Mouse (Mus musculus) hindbrain, postnatal 0 days (tissue): Measurements from ENCODE around the gene Bmpr2. TPM values are rescaled to one million over a fixed set of nuclear protein-coding genes. Genes with fewer than 3 reads are reported as not detected.

Experiments
- ATAC-seq: fragments of 200-750 bp; cut with Nextera tagmentation; 2 replicates; pipeline ENCODE4 v1.8.0; 2017; ENCODE audit warnings: mild to moderate bottlenecking, moderate TSS enrichment, moderate library complexity
- DNase-seq: peaks from one replicate; pipeline ENCODE4 v3.0.0-alpha.2; 2015; ENCODE audit warnings: low spot score
- H3K27ac ChIP-seq: fragments of 300-500 bp; sonication (generic); 2 replicates; pipeline ENCODE4 v1.5.1; 2014; ENCODE audit warnings: mild to moderate bottlenecking
- H3K27me3 ChIP-seq: fragments of 300-500 bp; sonication (generic); 2 replicates; pipeline ENCODE4 v1.6.1; 2014; ENCODE audit warnings: low read length, mixed read lengths; ENCODE audit not compliant: insufficient read depth
- H3K36me3 ChIP-seq: fragments of 300-500 bp; sonication (generic); 2 replicates; pipeline ENCODE4 v1.6.1; 2014; ENCODE audit warnings: low read length, mixed read lengths; ENCODE audit not compliant: insufficient read depth
- H3K4me1 ChIP-seq: fragments of 300-500 bp; sonication (generic); 2 replicates; pipeline ENCODE4 v1.6.1; 2014; ENCODE audit warnings: antibody characterized with exemption, low read length, mixed read lengths; ENCODE audit not compliant: insufficient read depth
- H3K4me2 ChIP-seq: fragments of 300-500 bp; sonication (generic); 2 replicates; pipeline ENCODE4 v1.6.1; 2014; ENCODE audit warnings: low read depth, mild to moderate bottlenecking, low read length, moderate library complexity, mixed read lengths
- H3K4me3 ChIP-seq: fragments of 300-500 bp; sonication (generic); 2 replicates; pipeline ENCODE4 v1.5.1; 2014; ENCODE audit warnings: low read length
- H3K9ac ChIP-seq: fragments of 300-500 bp; sonication (generic); replicated peaks from 2 replicates; pipeline ENCODE4 v1.6.1; 2014; ENCODE audit warnings: mild to moderate bottlenecking, low read length, moderate library complexity, mixed read lengths
- H3K9me3 ChIP-seq: fragments of 300-500 bp; sonication (generic); 2 replicates; pipeline ENCODE4 v1.6.1; 2016; ENCODE audit warnings: low read length, mixed read lengths
- CTCF ChIP-seq: IDR thresholded peaks from 2 replicates; pipeline ENCODE4 v1.5.1; 2016; ENCODE audit warnings: antibody characterized with exemption, control low read depth, low read depth
- WGBS: fragments of 180-500 bp; shearing (Covaris S2); extraction: QIAGEN DNeasy Blood & Tissue Kit; methylation state at CpG from one replicate; pipeline ENCODE4 v1.1.7; 2014; 5-methylcytosine and 5-hydroxymethylcytosine counted together
- polyA plus RNA-seq: library from polyadenylated mRNA; unstranded; fragments of >200 nt; fragmentation: Nextera tagmentation; extraction: Ambion mirVana; gene quantifications from 2 replicates; pipeline ENCODE4 v1.2.1, GENCODE M21; 2015
- total RNA-seq: library from RNA; depleted of rRNA; stranded (reverse); fragments of >200 nt; gene quantifications from 2 replicates; pipeline ENCODE4 v1.2.3, GENCODE M21; 2014

The Bmpr2 gene
- total and polyA plus RNA-seq, 2 experiments from 2014 or later = 9.2 to 59.8 TPM

GRCm38 (mm10) chr1:59904630-59905295 lies 141.6 kb downstream of the Bmpr2 start:
- ATAC-seq = no peak
- H3K36me3 ChIP-seq = no peaks in the 10 kb centered on the region
- no peak for TF ChIP-seq CTCF
- H3K4me2 ChIP-seq = no peak overlapping the region
- no peak for DNase-seq
- H3K27ac ChIP-seq = no peak overlapping the region
- H3K27me3 ChIP-seq = no peaks in the 10 kb centered on the region
- no peak overlapping the region for H3K4me3 ChIP-seq
- H3K9ac ChIP-seq = no peak overlapping the region
- WGBS = 97% methylated on average over 6 of the region's 6 CpGs
- H3K4me1 ChIP-seq = no peaks in the 10 kb centered on the region
- H3K9me3 ChIP-seq = no peaks in the 10 kb centered on the region

GRCm38 (mm10) chr1:59905916-59906315 lies 142.7 kb downstream of the Bmpr2 start:
- Histone ChIP-seq H3K36me3 (no peaks in the 10 kb centered on the region), H3K4me3 (no peak overlapping the region), H3K9me3 (no peaks in the 10 kb centered on the region), H3K27me3 (no peaks in the 10 kb centered on the region), H3K4me2 (no peak overlapping the region), H3K4me1 (no peaks in the 10 kb centered on the region), H3K9ac (no peak overlapping the region), H3K27ac (no peak overlapping the region)
- ATAC-seq (no peak), DNase-seq (no peak)
- WGBS = 71% methylated on average over 2 of the region's 2 CpGs
- no peak for TF ChIP-seq CTCF

DNA sequence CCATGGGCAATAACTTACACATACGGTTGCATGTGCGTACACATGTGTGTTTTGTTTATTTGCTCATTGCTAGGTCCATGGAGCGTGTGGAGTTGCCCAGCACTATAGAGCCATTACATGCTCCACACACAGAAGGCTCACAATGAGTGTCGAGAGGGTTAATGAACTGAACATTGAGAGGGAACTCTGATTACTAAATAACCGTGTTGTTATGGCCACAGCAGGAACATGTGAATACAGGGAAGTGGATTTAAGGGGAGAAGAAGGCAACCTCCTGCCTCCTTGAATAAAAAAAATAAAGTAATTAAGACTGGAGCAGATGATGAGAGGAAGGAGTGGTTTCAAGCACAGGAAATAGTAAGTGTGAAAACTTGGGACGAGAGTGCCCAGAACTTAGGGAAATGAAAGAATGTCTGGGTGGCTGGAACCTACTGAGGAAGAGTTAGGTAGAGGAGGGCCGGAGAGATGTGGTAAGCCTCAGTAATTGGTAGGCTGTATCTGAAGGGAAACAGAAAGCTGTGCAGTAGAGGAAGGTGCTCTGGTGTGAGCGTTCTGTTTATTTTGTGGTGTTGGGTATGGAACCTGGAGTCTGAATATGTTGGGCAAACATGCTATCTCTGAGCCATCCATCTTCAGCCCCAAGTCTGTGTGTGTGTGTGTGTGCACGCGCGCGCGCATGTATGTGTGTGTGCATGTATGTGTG lies 143.8 kb downstream of the Bmpr2 start:
- ATAC-seq = no peak
- H3K4me2 ChIP-seq = no peak overlapping the region
- no peaks in the 10 kb centered on the region for H3K36me3 ChIP-seq
- no peak for TF ChIP-seq CTCF
- DNase-seq = no peak
- no peaks in the 10 kb centered on the region for H3K4me1 ChIP-seq
- H3K9ac ChIP-seq = no peak overlapping the region
- WGBS = 87% methylated on average over 13 of the region's 13 CpGs
- no peak overlapping the region for H3K27ac ChIP-seq
- no peak overlapping the region for H3K4me3 ChIP-seq
- no peaks in the 10 kb centered on the region for H3K9me3 ChIP-seq
- no peaks in the 10 kb centered on the region for H3K27me3 ChIP-seq

DNA sequence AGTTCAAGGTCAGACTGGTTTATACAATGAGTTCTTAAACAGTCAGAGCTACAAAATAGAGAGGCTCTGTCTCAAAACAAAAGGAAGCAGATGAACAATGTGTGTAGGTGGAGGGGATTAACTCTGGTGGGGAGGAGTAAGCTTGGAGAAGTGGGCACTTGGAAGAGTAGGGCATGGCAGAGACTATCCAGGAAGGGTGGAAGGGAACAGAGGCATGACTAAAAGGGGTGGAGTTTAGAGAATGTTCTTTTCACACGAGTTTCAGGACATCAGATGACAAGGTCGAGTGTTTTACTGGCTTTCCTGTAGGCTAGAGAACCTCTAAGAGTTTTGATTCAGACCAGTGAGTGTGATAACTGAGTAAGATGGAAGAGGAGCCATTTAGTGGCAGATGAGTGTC lies 144.5 kb downstream of the Bmpr2 start:
- TF ChIP-seq CTCF = no peak
- no peak overlapping the region for H3K27ac ChIP-seq
- no peak overlapping the region for H3K4me2 ChIP-seq
- no peaks in the 10 kb centered on the region for H3K27me3 ChIP-seq
- no peak overlapping the region for H3K4me3 ChIP-seq
- WGBS = 40% methylated on average over 2 of the region's 2 CpGs
- DNase-seq = no peak
- H3K9me3 ChIP-seq = no peaks in the 10 kb centered on the region
- H3K9ac ChIP-seq = no peak overlapping the region
- no peaks in the 10 kb centered on the region for H3K4me1 ChIP-seq
- no peak for ATAC-seq
- H3K36me3 ChIP-seq = no peaks in the 10 kb centered on the region

GRCm38 (mm10) chr1:59910941-59911340 lies 147.7 kb downstream of the Bmpr2 start:
- H3K27me3 ChIP-seq = no peaks in the 10 kb centered on the region
- no peak overlapping the region for H3K9ac ChIP-seq
- H3K36me3 ChIP-seq = no peaks in the 10 kb centered on the region
- H3K4me3 ChIP-seq = no peak overlapping the region
- WGBS = 86% methylated on average over 1 of the region's 1 CpGs
- H3K4me1 ChIP-seq = peaks cover 16% of the 10 kb centered on the region; the same call in 1 of the 2 replicates
- no peak overlapping the region for H3K27ac ChIP-seq
- H3K9me3 ChIP-seq = no peaks in the 10 kb centered on the region
- DNase-seq (no peak), ATAC-seq (no peak)
- H3K4me2 ChIP-seq = no peak overlapping the region
- no peak for TF ChIP-seq CTCF

GRCm38 (mm10) chr1:59912413-59913157 lies 149.4 kb downstream of the Bmpr2 start, which contains the start of gene Fam117b:
TSS of gene Fam117b (plus strand) at chr1:59913006.
- Histone ChIP-seq H3K4me2 (peak within 1 kb of the TSS; percentile 70), H3K9me3 (no peaks in the 10 kb centered on the region), H3K27ac (peak within 1 kb of the TSS; percentile 99), H3K27me3 (no peaks in the 10 kb centered on the region), H3K9ac (peak within 1 kb of the TSS; percentile 99), H3K36me3 (no peaks in the 10 kb centered on the region), H3K4me1 (peaks cover 18% of the 10 kb centered on the region; the same call in 1 of the 2 replicates), H3K4me3 (peak within 1 kb of the TSS; percentile 98)
- peak; percentile 39; the same call in 1 of the 2 replicates for TF ChIP-seq CTCF
- ATAC-seq = peak; percentile 98
- DNase-seq = peak; percentile 100
- WGBS = 0% methylated on average over 65 of the region's 72 CpGs
